Mouse (Mus musculus): ENCODE data around the gene Fam53a. TPM values are rescaled to one million over a fixed set of nuclear protein-coding genes. Genes with fewer than 3 reads are reported as not detected.

The Fam53a gene
- total RNA-seq, 2 experiments from 2014 or later = 24.5 to 28.2 TPM

Other genes with a start within 250 kb of the Fam53a start
- gene Nkx1-1, start 195.7 kb downstream of the Fam53a start, total RNA-seq (2021) = not detected
- under 1 TPM; 0.17 to 0.22 TPM for gene Gm9903, start 290 bp upstream of the Fam53a start, total RNA-seq (2021)
- 10 to 100 TPM; 37.9 to 50.8 TPM for gene Slbp, start 22.9 kb upstream of the Fam53a start, total RNA-seq (2021)
- gene Tacc3, start 28.5 kb upstream of the Fam53a start, total RNA-seq (2021) = 1 to 10 TPM; 2.9 to 3.1 TPM
- gene Tmem129, start 28.8 kb upstream of the Fam53a start, total RNA-seq (2021) = 10 to 100 TPM; 25.7 to 28.9 TPM
- 1 to 10 TPM; 3.1 to 6.1 TPM for gene Fgfr3, start 92.0 kb upstream of the Fam53a start, total RNA-seq (2021)
- 100 to 1,000 TPM; 151 to 196 TPM for gene Letm1, start 153.2 kb upstream of the Fam53a start, total RNA-seq (2021)
- 10 to 100 TPM; 38.0 to 41.2 TPM for gene Nsd2, start 191.1 kb upstream of the Fam53a start, total RNA-seq (2021)

Data from adrenal gland, adult 18-20 months (tissue).